Mouse (Mus musculus): Measurements from ENCODE around the gene Spata1. TPM values are rescaled to one million over a fixed set of nuclear protein-coding genes. Genes with fewer than 3 reads are reported as not detected.
A peak's percentile ranks its signal among the peaks of the same experiment; 100 is the strongest.

The Spata1 gene
- polyA plus RNA-seq, 1 experiment from 2014 or later, result 4.9 TPM

DNA sequence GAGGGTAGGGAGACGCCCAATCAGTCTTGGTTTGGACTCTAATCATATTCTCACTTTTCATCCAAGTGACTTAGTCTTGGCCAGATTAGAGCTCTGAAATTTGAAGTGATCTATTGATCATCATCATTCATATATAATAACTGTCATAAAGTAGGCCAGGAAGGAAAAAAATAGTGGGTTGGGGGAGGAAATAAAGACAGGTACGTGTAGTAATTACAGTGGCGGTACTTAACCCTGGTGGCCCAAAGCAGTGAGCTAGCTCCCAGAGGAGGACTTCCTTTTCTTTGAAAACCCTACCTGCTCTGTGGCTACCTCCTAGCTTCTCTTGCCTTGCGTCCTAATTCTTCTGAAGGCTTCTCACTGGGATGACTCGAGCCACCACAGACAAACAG, 1.3 kb upstream of the Spata1 start:
- Histone ChIP-seq H3K4me2 (peak overlapping the region; percentile 93), H3K4me3 (peak overlapping the region; percentile 71), H3K27ac (ENCODE audit: poor library complexity, severe bottlenecking) (peak overlapping the region; percentile 97), H3K4me1 (replicated peaks) (peaks cover 32% of the 10 kb centered on the region), H3K9me3 (replicated peaks) (no peaks in the 10 kb centered on the region), H3K36me3 (peaks cover 18% of the 10 kb centered on the region), H3K9ac (peak overlapping the region; percentile 97), H3K27me3 (replicated peaks) (no peaks in the 10 kb centered on the region)
- 11% methylated on average over 5 of the region's 5 CpGs for WGBS
- no peak for ATAC-seq (ENCODE audit: insufficient number of reproducible peaks, low FRiP score)

GRCm38 (mm10) chr3:146500003-146500809, 653 bp upstream of the Spata1 start:
- Histone ChIP-seq H3K4me2 (peak overlapping the region; percentile 93), H3K36me3 (peaks cover 14% of the 10 kb centered on the region), H3K9ac (peak overlapping the region; percentile 97), H3K4me3 (peak overlapping the region; percentile 71), H3K9me3 (replicated peaks) (no peaks in the 10 kb centered on the region), H3K4me1 (replicated peaks) (peaks cover 32% of the 10 kb centered on the region), H3K27me3 (replicated peaks) (no peaks in the 10 kb centered on the region), H3K27ac (ENCODE audit: poor library complexity, severe bottlenecking) (peak overlapping the region; percentile 97)
- under 1% methylated on average over 57 of the region's 57 CpGs for WGBS
- peak; percentile 83 for ATAC-seq (ENCODE audit: insufficient number of reproducible peaks, low FRiP score)

- H3K27me3 ChIP-seq (replicated peaks), result no peaks in the 10 kb centered on the region
- peaks cover 10% of the 10 kb centered on the region for H3K36me3 ChIP-seq
- H3K27ac ChIP-seq (ENCODE audit: poor library complexity, severe bottlenecking), result peak overlapping the region; percentile 97
- H3K9me3 ChIP-seq (replicated peaks), result no peaks in the 10 kb centered on the region
- peak overlapping the region; percentile 64 for H3K4me2 ChIP-seq
- H3K4me1 ChIP-seq (replicated peaks), result peaks cover 32% of the 10 kb centered on the region
- WGBS, result 1% methylated on average over 13 of the region's 13 CpGs
- H3K9ac ChIP-seq, result peak overlapping the region; percentile 97
- peak overlapping the region; percentile 71 for H3K4me3 ChIP-seq
- ATAC-seq (ENCODE audit: insufficient number of reproducible peaks, low FRiP score), result no peak
Observed at GRCm38 (mm10) chr3:146498989-146499388, 564 bp downstream of the Spata1 start.

DNA sequence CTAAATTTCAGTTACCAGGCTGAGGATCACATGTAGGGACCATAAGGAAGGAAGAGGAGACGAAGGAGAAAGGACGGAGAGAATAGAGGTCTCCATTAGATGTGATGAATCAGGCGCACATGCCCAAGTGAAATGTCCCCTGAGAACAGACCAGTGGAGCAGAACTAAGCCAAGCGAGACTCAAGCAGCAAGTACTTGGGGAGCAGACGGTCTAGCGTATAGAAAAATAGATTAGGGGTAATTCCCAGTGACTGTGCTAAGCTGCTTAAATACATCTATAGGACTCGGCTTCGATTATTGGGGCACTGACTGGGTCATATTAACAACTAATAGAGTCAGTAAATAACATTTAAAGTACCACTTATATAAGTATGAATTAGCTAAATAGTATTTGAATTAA, 4.6 kb downstream of the Spata1 start:
- no peak overlapping the region for H3K27ac ChIP-seq (ENCODE audit: poor library complexity, severe bottlenecking)
- H3K4me1 ChIP-seq (replicated peaks), result peaks cover 5% of the 10 kb centered on the region; the same call in 1 of the 2 replicates
- H3K36me3 ChIP-seq, result no peaks in the 10 kb centered on the region
- H3K4me3 ChIP-seq, result no peak overlapping the region
- H3K27me3 ChIP-seq (replicated peaks), result no peaks in the 10 kb centered on the region
- H3K9ac ChIP-seq, result no peak overlapping the region
- H3K4me2 ChIP-seq, result no peak overlapping the region
- ATAC-seq (ENCODE audit: insufficient number of reproducible peaks, low FRiP score), result no peak
- H3K9me3 ChIP-seq (replicated peaks), result no peaks in the 10 kb centered on the region
- WGBS, result 89% methylated on average over 8 of the region's 8 CpGs

DNA sequence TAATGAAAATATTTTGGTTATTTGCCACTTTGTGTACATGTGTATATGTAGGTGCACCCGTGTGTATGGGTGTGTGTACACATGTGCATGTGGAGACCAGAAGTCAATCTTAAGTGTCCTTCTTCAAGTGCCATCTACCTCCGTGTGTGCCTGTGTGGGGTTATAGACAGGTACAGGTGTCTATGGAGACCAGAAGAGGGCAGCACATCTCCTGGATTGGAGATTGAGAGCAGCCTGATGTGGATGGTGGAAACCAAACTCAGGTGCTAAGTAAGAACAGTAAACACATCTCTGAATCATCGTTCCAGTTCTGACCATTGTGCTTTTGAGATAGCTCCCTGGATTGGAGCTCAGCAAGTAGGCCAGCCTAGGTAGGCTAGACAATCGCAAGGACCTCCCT, 13.1 kb downstream of the Spata1 start:
- no peaks in the 10 kb centered on the region for H3K4me1 ChIP-seq (replicated peaks)
- 75% methylated on average over 4 of the region's 4 CpGs for WGBS
- no peak for ATAC-seq (ENCODE audit: insufficient number of reproducible peaks, low FRiP score)
- no peak overlapping the region for H3K4me2 ChIP-seq
- H3K9me3 ChIP-seq (replicated peaks), result no peaks in the 10 kb centered on the region
- H3K27me3 ChIP-seq (replicated peaks), result no peaks in the 10 kb centered on the region
- H3K36me3 ChIP-seq, result peaks cover 5% of the 10 kb centered on the region
- H3K4me3 ChIP-seq, result no peak overlapping the region
- no peak overlapping the region for H3K9ac ChIP-seq
- no peak overlapping the region for H3K27ac ChIP-seq (ENCODE audit: poor library complexity, severe bottlenecking)

DNA sequence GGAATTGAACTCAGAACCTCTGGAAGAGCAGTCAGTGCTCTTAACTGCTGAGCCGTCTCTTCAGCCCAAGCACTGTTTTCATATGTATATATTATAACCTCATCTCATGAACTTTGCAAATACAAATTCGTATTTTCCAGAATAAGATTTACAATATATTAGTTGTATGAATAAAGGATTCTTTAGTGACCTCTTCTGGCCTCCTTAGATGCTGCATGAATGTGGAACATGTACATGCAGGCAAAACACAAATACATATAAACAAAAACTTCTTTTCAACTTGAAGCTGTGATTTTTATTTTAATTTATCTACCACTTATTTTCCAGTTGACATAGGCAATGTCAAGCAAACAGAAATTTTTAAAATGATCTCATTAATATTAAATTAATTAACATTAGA, 17.5 kb downstream of the Spata1 start:
- Histone ChIP-seq H3K4me2 (no peak overlapping the region), H3K27me3 (replicated peaks) (no peaks in the 10 kb centered on the region), H3K36me3 (peaks cover 5% of the 10 kb centered on the region), H3K9ac (no peak overlapping the region), H3K27ac (ENCODE audit: poor library complexity, severe bottlenecking) (no peak overlapping the region), H3K9me3 (replicated peaks) (no peaks in the 10 kb centered on the region), H3K4me3 (no peak overlapping the region), H3K4me1 (replicated peaks) (no peaks in the 10 kb centered on the region)
- ATAC-seq (ENCODE audit: insufficient number of reproducible peaks, low FRiP score), result no peak
- WGBS, result 77% methylated on average over 2 of the region's 2 CpGs

- Histone ChIP-seq H3K9ac (no peak overlapping the region), H3K4me3 (no peak overlapping the region), H3K27me3 (replicated peaks) (no peaks in the 10 kb centered on the region), H3K4me1 (replicated peaks) (no peaks in the 10 kb centered on the region), H3K4me2 (no peak overlapping the region), H3K9me3 (replicated peaks) (no peaks in the 10 kb centered on the region), H3K27ac (ENCODE audit: poor library complexity, severe bottlenecking) (no peak overlapping the region), H3K36me3 (no peaks in the 10 kb centered on the region)
- WGBS, result 97% methylated on average over 3 of the region's 3 CpGs
- no peak for ATAC-seq (ENCODE audit: insufficient number of reproducible peaks, low FRiP score)
Observed at GRCm38 (mm10) chr3:146474428-146474827, 25.1 kb downstream of the Spata1 start.

- H3K9ac ChIP-seq, result no peak overlapping the region
- no peak for ATAC-seq (ENCODE audit: insufficient number of reproducible peaks, low FRiP score)
- no peaks in the 10 kb centered on the region for H3K9me3 ChIP-seq (replicated peaks)
- no peaks in the 10 kb centered on the region for H3K4me1 ChIP-seq (replicated peaks)
- no peak overlapping the region for H3K4me2 ChIP-seq
- H3K4me3 ChIP-seq, result no peak overlapping the region
- no peaks in the 10 kb centered on the region for H3K27me3 ChIP-seq (replicated peaks)
- H3K36me3 ChIP-seq, result no peaks in the 10 kb centered on the region
- H3K27ac ChIP-seq (ENCODE audit: poor library complexity, severe bottlenecking), result no peak overlapping the region
Observed at GRCm38 (mm10) chr3:146473741-146474140, 25.8 kb downstream of the Spata1 start.

DNA sequence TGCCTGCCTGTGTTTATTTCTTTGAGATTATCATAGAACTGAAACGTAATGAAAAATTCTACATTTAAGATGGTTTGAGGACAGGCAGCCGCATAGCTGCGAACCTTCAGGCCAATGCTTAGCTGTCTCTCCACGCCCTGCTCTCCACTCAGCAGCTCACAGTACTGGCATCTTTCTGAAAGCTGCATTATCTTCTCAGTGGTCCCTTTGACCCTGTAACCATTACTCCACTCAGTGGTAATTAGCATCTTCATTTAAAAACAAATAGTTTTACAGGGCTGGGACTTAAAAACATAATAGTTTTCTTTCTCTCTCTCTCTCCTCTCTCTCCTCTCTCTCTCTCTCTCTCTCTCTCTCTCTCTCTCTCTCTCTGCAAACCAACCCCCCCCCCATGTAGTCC, 26.9 kb downstream of the Spata1 start:
- no peak overlapping the region for H3K4me3 ChIP-seq
- 72% methylated on average over 4 of the region's 4 CpGs for WGBS
- no peak for ATAC-seq (ENCODE audit: insufficient number of reproducible peaks, low FRiP score)
- H3K36me3 ChIP-seq, result no peaks in the 10 kb centered on the region
- no peak overlapping the region for H3K9ac ChIP-seq
- H3K9me3 ChIP-seq (replicated peaks), result no peaks in the 10 kb centered on the region
- no peaks in the 10 kb centered on the region for H3K27me3 ChIP-seq (replicated peaks)
- no peak overlapping the region for H3K4me2 ChIP-seq
- H3K27ac ChIP-seq (ENCODE audit: poor library complexity, severe bottlenecking), result no peak overlapping the region
- no peaks in the 10 kb centered on the region for H3K4me1 ChIP-seq (replicated peaks)

GRCm38 (mm10) chr3:146469226-146469625, 30.3 kb downstream of the Spata1 start:
- Histone ChIP-seq H3K4me2 (no peak overlapping the region), H3K27ac (ENCODE audit: poor library complexity, severe bottlenecking) (no peak overlapping the region), H3K27me3 (replicated peaks) (no peaks in the 10 kb centered on the region), H3K4me3 (no peak overlapping the region), H3K36me3 (no peaks in the 10 kb centered on the region; the same call in 1 of the 2 replicates), H3K4me1 (replicated peaks) (no peaks in the 10 kb centered on the region), H3K9me3 (replicated peaks) (no peaks in the 10 kb centered on the region), H3K9ac (no peak overlapping the region)
- WGBS, result 77% methylated on average over 2 of the region's 2 CpGs
- ATAC-seq (ENCODE audit: insufficient number of reproducible peaks, low FRiP score), result no peak

DNA sequence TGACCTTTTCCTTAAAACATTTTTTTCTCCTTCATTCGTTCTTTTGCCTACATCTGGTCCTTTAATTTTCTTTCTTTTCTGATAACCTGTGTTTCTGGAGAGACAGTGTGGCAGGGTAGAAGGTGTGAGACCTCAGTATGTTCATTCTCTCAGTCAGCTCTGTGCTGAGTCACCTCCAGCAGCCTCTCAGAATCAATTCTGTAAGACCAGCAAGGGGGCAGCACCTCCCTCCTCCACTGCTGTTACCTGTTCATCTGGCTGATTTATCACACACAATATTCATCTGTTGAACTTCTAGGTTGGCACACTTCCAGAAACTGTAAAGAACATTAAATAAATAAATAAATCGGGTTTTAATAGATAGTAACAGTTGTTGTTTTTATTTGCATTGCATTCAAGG, 36.6 kb downstream of the Spata1 start:
- 55% methylated on average over 2 of the region's 2 CpGs for WGBS
- no peak for ATAC-seq (ENCODE audit: insufficient number of reproducible peaks, low FRiP score)
- Histone ChIP-seq H3K4me3 (no peak overlapping the region), H3K36me3 (peaks cover 6% of the 10 kb centered on the region; the same call in 1 of the 2 replicates), H3K27ac (ENCODE audit: poor library complexity, severe bottlenecking) (no peak overlapping the region), H3K4me2 (no peak overlapping the region), H3K9ac (no peak overlapping the region), H3K4me1 (replicated peaks) (no peaks in the 10 kb centered on the region), H3K27me3 (replicated peaks) (no peaks in the 10 kb centered on the region), H3K9me3 (replicated peaks) (no peaks in the 10 kb centered on the region)

- Histone ChIP-seq H3K4me3 (no peak overlapping the region), H3K4me2 (no peak overlapping the region), H3K9me3 (replicated peaks) (no peaks in the 10 kb centered on the region), H3K9ac (no peak overlapping the region), H3K4me1 (replicated peaks) (peaks cover 10% of the 10 kb centered on the region; the same call in 1 of the 2 replicates), H3K27ac (ENCODE audit: poor library complexity, severe bottlenecking) (no peak overlapping the region), H3K36me3 (peaks cover 7% of the 10 kb centered on the region), H3K27me3 (replicated peaks) (no peaks in the 10 kb centered on the region)
- 86% methylated on average over 5 of the region's 5 CpGs for WGBS
- ATAC-seq (ENCODE audit: insufficient number of reproducible peaks, low FRiP score), result no peak
Observed at GRCm38 (mm10) chr3:146451375-146451774, 48.2 kb downstream of the Spata1 start.
